Mouse (Mus musculus) left cerebral cortex, adult 18-20 months (tissue): ENCODE data around the gene Litaf. TPM values are rescaled to one million over a fixed set of nuclear protein-coding genes. Genes with fewer than 3 reads are reported as not detected.

Experiments used
- DNase-seq, 2 experiments: peaks; one replicate each; pipeline ENCODE4 v3.0.0; 2021 to 2022; ENCODE audit warnings: low spot score in 2 of 2, mixed read lengths in 1 of 2
- microRNA-seq, 2 experiments: library from miRNA; unstranded; fragments of <30 nt; microRNA quantifications; one replicate each; pipeline ENCODE4 v1.2.0; 2021
- total RNA-seq, 2 experiments: library from RNA; stranded (reverse); gene quantifications; 2 replicates each; pipeline ENCODE4 v1.2.3; 2021

The Litaf gene
- total RNA-seq, 2 experiments from 2014 or later = 11.4 to 12.1 TPM

DNA sequence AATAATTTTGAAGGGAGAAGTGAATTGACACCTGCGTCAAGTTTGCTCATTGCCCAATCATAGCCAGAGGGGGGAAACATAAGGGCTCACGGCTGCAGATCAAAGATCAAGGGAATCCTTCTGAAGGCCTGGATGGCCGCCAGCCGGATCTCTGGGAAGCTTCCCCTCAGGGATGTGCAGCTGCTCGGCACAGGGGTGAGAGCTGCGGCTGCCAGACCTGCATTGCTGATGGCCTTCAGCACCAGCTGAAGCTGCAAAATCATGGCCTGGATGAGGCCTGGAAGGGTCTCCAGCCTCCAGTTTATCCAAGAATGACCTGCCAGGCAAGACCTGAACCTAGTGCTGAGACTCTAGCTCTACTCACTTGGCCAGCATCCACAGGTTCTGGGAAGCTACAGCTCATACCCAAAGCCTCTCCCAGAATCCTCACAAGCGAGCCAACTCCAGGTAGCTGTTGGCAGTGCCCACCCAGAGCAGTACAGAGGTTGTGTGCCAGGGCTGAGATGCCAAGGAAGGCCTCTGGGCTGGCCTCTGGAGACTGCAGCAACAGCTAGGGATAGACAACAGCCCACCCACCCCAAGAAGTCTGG lies 140.3 kb downstream of the Litaf start:
- DNase-seq = no peak

- no peak for DNase-seq
Observed at GRCm38 (mm10) chr16:10923561-10923960, 142.4 kb downstream of the Litaf start.

GRCm38 (mm10) chr16:10919856-10920255 lies 146.1 kb downstream of the Litaf start:
- no peak for DNase-seq

DNA sequence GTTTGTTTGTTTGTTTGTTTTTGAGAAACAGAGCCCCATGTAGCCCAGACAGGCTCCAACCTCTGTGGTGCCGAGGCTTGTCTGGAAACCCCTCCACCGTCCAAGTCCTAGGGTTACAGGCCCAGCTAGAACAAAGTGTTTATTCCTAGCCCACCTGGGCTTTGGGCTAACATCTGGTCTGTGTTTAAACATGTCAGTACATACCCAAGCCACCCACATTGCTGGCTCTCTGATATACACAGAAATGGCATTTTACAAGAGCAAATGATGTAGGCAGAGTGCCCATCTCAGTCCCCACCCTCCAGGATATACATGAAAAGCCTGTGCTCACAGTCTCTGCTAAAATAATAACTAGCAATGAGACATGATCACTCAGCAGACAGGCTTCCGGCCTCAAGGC lies 149.7 kb downstream of the Litaf start:
- no peak for DNase-seq

DNA sequence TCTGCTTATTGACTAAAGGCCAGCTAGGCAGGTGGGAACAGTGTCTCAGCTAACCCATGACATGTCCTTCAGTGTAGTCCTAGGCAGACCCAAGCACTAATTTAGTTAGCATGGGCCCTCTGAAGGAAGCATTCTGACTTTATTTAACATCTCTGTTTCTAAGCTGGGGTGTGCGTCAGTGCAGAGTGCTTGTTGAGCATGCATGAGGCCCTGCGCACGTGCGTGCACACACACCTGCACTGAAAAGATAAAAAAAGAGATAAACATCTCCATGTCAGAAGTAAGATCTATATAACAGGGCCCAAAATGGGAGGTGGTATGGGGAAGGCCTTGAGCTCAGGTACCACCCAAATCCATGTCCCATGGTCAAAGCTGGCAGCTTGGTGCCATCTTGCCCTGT lies 150.9 kb downstream of the Litaf start:
- DNase-seq = no peak

DNA sequence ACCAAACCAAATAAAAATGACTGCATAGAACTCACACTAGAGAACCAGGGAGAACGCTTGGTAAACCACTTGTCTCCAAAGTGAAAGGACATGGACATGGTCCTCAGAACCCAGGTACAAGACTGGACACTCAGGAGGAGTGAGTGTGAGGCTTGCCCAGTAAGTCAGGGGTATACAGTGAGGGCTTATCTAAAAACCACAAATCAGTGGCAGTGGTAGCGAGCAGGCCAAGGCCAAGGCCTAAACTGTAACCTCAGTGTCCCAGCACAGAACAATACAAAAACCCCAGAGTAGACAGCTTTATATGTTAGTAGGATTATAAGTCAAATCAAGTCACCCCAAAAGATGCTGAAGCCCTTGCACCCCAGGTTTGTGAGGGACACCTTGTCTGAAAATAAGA lies 154.9 kb downstream of the Litaf start:
- no peak for DNase-seq

DNA sequence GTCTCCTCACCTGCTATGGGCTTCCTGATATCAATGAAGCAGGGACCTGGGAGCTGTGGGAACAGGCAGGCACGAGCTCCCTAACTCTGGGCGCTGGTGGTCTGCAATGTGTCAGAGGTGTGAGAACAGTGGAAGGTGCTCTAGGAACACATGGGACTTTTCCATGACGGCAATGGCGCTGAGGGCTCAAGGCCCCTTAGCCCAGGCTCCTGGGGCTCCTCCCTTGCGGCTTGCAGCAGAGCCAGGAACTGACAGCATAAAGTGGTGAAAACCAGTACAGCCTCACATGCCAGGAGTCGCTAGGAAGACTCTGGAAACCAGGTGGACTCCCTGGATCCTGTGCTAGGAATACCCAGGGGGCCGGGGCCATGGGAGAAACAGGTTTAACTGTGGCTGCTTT lies 155.4 kb downstream of the Litaf start:
- no peak for DNase-seq

Small RNAs within 50 kb of the gene (microRNA-seq; reads per million reads assigned to microRNA genes)
- gene Gm26268 = 0 reads per million in 2 experiments

Other genes starting within 250 kb of the Litaf start
- under 1 TPM in 1 of 2 experiments, not detected in 1; 0.16 TPM for gene Rmi2, start 231.1 kb downstream of the Litaf start, total RNA-seq
- gene Snn, start 5.2 kb downstream of the Litaf start, total RNA-seq = 100 to 1,000 TPM; 186 to 194 TPM
- gene Txndc11, start 68.5 kb upstream of the Litaf start, total RNA-seq = 10 to 100 TPM; 31.6 to 32.5 TPM
- gene Zc3h7a, start 110.2 kb upstream of the Litaf start, total RNA-seq = 10 to 100 TPM; 57.0 to 59.2 TPM
- 10 to 100 TPM; 49.5 to 51.7 TPM for gene Rsl1d1, start 137.2 kb upstream of the Litaf start, total RNA-seq
- gene Gspt1, start 188.2 kb upstream of the Litaf start, total RNA-seq = 10 to 100 TPM; 82.7 to 85.1 TPM
- gene Tnfrsf17, start 247.7 kb upstream of the Litaf start, total RNA-seq = under 1 TPM; 0.46 to 0.73 TPM